In the genomic region with DNA sequence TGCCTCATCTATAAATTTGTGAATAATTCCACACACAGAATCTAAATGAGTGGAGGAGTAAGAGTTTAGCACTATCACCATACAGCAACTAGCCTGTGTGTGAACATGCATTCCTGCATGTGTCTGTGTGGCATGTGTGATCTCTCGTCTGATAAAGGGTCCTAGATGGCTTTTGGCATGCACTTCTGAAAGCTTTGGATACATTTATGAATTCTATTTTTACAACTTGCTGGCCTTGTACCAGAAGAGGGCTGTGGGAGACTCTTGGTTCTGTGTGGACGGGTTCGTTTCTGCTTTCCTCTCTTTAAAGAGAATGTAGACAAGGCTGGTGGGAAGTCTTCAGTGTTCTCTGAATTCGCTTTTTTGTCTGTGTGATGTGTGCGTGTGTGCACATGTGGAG, we compare ENCODE assay signal across 27 mouse cellular contexts.
A peak's percentile ranks its signal among the peaks of the same experiment; 100 is the strongest.
DNase-seq lines count a peak whose midpoint lies in the region; ATAC-seq lines count a peak whose summit lies in the region.
"Had no signal": no experiment of that assay in that cellular context is flagged by ENCODE, and none has a peak within 500 bp of the region (broad histone marks: within the 10 kb centered on the region; RNA-seq: fewer than 3 reads in every experiment).

No protein-coding gene starts in this region.

- no peaks in the 10 kb centered on the region for H3K27me3 ChIP-seq in heart, embryonic 10.5 days (ENCODE audit: insufficient read depth, poor library complexity, severe bottlenecking)
- no peaks in the 10 kb centered on the region for H3K27me3 ChIP-seq in heart, embryonic 15.5 days
- no peaks in the 10 kb centered on the region for H3K27me3 ChIP-seq in kidney, embryonic 16.5 days (ENCODE audit: insufficient read depth, low read length)
- H3K27me3 ChIP-seq: CH12.LX; forebrain, embryonic 12.5 days; limb, embryonic 12.5 days; liver, embryonic 15.5 days; midbrain, embryonic 15.5 days; neural tube, embryonic 15.5 days had no signal

- no peak overlapping the region for H3K4me2 ChIP-seq in heart, embryonic 15.5 days
- no peak overlapping the region for H3K4me2 ChIP-seq in kidney, embryonic 16.5 days (replicated peaks; ENCODE audit: low read depth, low read length)
- H3K4me2 ChIP-seq: forebrain, embryonic 12.5 days; hindbrain, embryonic 14.5 days; limb, embryonic 12.5 days; liver, embryonic 15.5 days; midbrain, embryonic 15.5 days; neural tube, embryonic 15.5 days had no signal

- intact Hi-C loops in heart, postnatal 14 days (cut with DNase I): no loop called here

- 74% methylated on average over 5 of the region's 5 CpGs for WGBS in heart, embryonic 10.5 days
- 52% methylated on average over 5 of the region's 5 CpGs for WGBS in heart, embryonic 15.5 days
- WGBS in kidney, embryonic 16.5 days: 60% methylated on average over 5 of the region's 5 CpGs

- H3K4me3 ChIP-seq in heart, embryonic 10.5 days: no peak overlapping the region
- no peak overlapping the region for H3K4me3 ChIP-seq in heart, embryonic 15.5 days
- no peak overlapping the region for H3K4me3 ChIP-seq in kidney, embryonic 16.5 days (ENCODE audit: low read length)
- H3K4me3 ChIP-seq: forebrain, embryonic 12.5 days; layer of hippocampus, adult 2 months; left cerebral cortex, adult 2 months; limb, embryonic 12.5 days; liver, embryonic 15.5 days; midbrain, embryonic 10.5 days; midbrain, embryonic 15.5 days; neural tube, embryonic 15.5 days had no signal

- no peak overlapping the region for H3K9ac ChIP-seq in heart, embryonic 15.5 days
- no peak overlapping the region; the same call in 1 of the 2 replicates for H3K9ac ChIP-seq in kidney, embryonic 16.5 days (replicated peaks; ENCODE audit: low read length)
- H3K9ac ChIP-seq: forebrain, embryonic 12.5 days; forebrain, postnatal 0 days; hindbrain, embryonic 14.5 days; limb, embryonic 12.5 days; liver, embryonic 15.5 days; midbrain, embryonic 15.5 days; neural tube, embryonic 15.5 days had no signal

- DNase-seq in heart, embryonic 10.5 days (ENCODE audit: low spot score): no peak
- no peak for DNase-seq in heart, postnatal 14 days
- no peak for DNase-seq in heart, postnatal 4 days
- DNase-seq in kidney, postnatal 25 days: no peak
- peak; percentile 53 for DNase-seq in NIH3T3 (ENCODE audit: low read depth)
- DNase-seq: cerebellum, adult 2 months; cerebellum, postnatal 14 days; forebrain, postnatal 0 days; kidney, adult 18-20 months; kidney, postnatal 14 days; lung, postnatal 14 days; retina, postnatal 1 day; right cerebral cortex, postnatal 14 days; spleen, adult 18-20 months; thymus, postnatal 14 days had no signal

- H3K36me3 ChIP-seq in heart, embryonic 10.5 days: no peaks in the 10 kb centered on the region
- no peaks in the 10 kb centered on the region for H3K36me3 ChIP-seq in heart, embryonic 15.5 days
- no peaks in the 10 kb centered on the region for H3K36me3 ChIP-seq in kidney, embryonic 16.5 days (ENCODE audit: insufficient read depth, low read length)
- H3K36me3 ChIP-seq: forebrain, embryonic 12.5 days; limb, embryonic 12.5 days; liver, embryonic 15.5 days; midbrain, embryonic 10.5 days; midbrain, embryonic 15.5 days; neural tube, embryonic 15.5 days had no signal

- peaks cover 22% of the 10 kb centered on the region for H3K4me1 ChIP-seq in heart, embryonic 10.5 days
- H3K4me1 ChIP-seq in heart, embryonic 15.5 days (replicated peaks): peaks cover 26% of the 10 kb centered on the region
- H3K4me1 ChIP-seq in kidney, embryonic 16.5 days (ENCODE audit: insufficient read depth, low read length): peaks cover 22% of the 10 kb centered on the region
- H3K4me1 ChIP-seq: midbrain, embryonic 15.5 days had no signal

- no peaks in the 10 kb centered on the region for H3K9me3 ChIP-seq in heart, embryonic 10.5 days
- H3K9me3 ChIP-seq in heart, embryonic 15.5 days (replicated peaks): no peaks in the 10 kb centered on the region
- H3K9me3 ChIP-seq in kidney, embryonic 16.5 days (ENCODE audit: low read length): no peaks in the 10 kb centered on the region
- H3K9me3 ChIP-seq: forebrain, embryonic 12.5 days; limb, embryonic 12.5 days; liver, embryonic 15.5 days; midbrain, embryonic 10.5 days; midbrain, embryonic 15.5 days; neural tube, embryonic 15.5 days had no signal

- no peak for ATAC-seq in heart, embryonic 15.5 days (replicated peaks; ENCODE audit: insufficient number of reproducible peaks, insufficient read depth, low FRiP score, low read depth)
- no peak for ATAC-seq in kidney, embryonic 16.5 days (ENCODE audit: low FRiP score, low TSS enrichment)
- ATAC-seq: forebrain, postnatal 0 days had no signal

- 0 out of 2 replicates have a peak overlapping the region, but pooled peaks have one; percentile 11 for H3K27ac ChIP-seq in heart, embryonic 10.5 days
- H3K27ac ChIP-seq in heart, embryonic 15.5 days: peak overlapping the region; percentile 55
- peak overlapping the region; percentile 78 for H3K27ac ChIP-seq in kidney, embryonic 16.5 days (ENCODE audit: low read length)
- H3K27ac ChIP-seq: forebrain, embryonic 12.5 days; hindbrain, embryonic 14.5 days; layer of hippocampus, adult 2 months; left cerebral cortex, adult 2 months; limb, embryonic 12.5 days; liver, embryonic 15.5 days; midbrain, embryonic 10.5 days; midbrain, embryonic 15.5 days; neural tube, embryonic 15.5 days had no signal

Comparison
In these comparisons a context has a peak if more than half of its experiments do, and no peak if none do; other contexts are left out.
1. H3K27ac ChIP-seq: peak in every context shown above with its lines; median percentile 78 in kidney, embryonic 16.5 days; 55 in heart, embryonic 15.5 days; 11 in heart, embryonic 10.5 days.